Mouse (Mus musculus) spleen, adult 2 months (tissue): ENCODE measurements around the gene Ccdc93. TPM values are rescaled to one million over a fixed set of nuclear protein-coding genes. Genes with fewer than 3 reads are reported as not detected.
A peak's percentile ranks its signal among the peaks of the same experiment; 100 is the strongest.

Experiments
- DNase-seq, 2 experiments: peaks; one replicate each; pipeline versions ENCODE4 v3.0.0 to v3.0.0-alpha.2; 2012 to 2021; ENCODE audit warnings: low spot score in 2 of 2, low read depth in 1 of 2
- H3K27ac ChIP-seq: fragments of 200-500 bp; 2 replicates; pipeline ENCODE4 v1.5.1; 2012; ENCODE audit warnings: low read length, inconsistent platforms; ENCODE audit not compliant: insufficient read depth
- H3K27me3 ChIP-seq: fragments of 200-500 bp; 2 replicates; pipeline ENCODE4 v1.6.1; 2012; ENCODE audit warnings: mild to moderate bottlenecking, moderate library complexity, low read length, inconsistent platforms; ENCODE audit not compliant: control insufficient read depth, insufficient read depth
- H3K36me3 ChIP-seq: fragments of 200-500 bp; 2 replicates; pipeline ENCODE4 v1.6.1; 2012; ENCODE audit warnings: mild to moderate bottlenecking, low read length, inconsistent platforms; ENCODE audit not compliant: control insufficient read depth, insufficient read depth
- H3K4me1 ChIP-seq: fragments of 200-500 bp; 2 replicates; pipeline ENCODE4 v1.6.1; 2011; ENCODE audit warnings: inconsistent platforms; ENCODE audit not compliant: control insufficient read depth, insufficient read depth, insufficient read length
- H3K4me3 ChIP-seq: fragments of 200-500 bp; 2 replicates; pipeline ENCODE4 v1.5.1; 2011; ENCODE audit warnings: mild to moderate bottlenecking, inconsistent platforms; ENCODE audit not compliant: insufficient read depth, insufficient read length; ENCODE audit errors: extremely low read depth
- CTCF ChIP-seq: fragments of 200-500 bp; IDR thresholded peaks from 2 replicates; pipeline ENCODE4 v1.5.1; 2011; ENCODE audit warnings: mild to moderate bottlenecking, inconsistent platforms; ENCODE audit not compliant: insufficient read depth, insufficient read length, insufficient replicate concordance; ENCODE audit errors: extremely low read depth
- POLR2A ChIP-seq: fragments of 200-500 bp; IDR thresholded peaks from 2 replicates; pipeline ENCODE4 v1.6.1; 2011; ENCODE audit warnings: low read depth, low read length, inconsistent platforms
- WGBS: fragments of 180-500 bp; shearing (Covaris S2); methylation state at CpG from one replicate; pipeline ENCODE4 v1.1.7; 2018; 5-methylcytosine and 5-hydroxymethylcytosine counted together
- polyA plus RNA-seq: library from polyadenylated mRNA; depleted of rRNA; stranded (reverse); fragments of >200 nt; gene quantifications from 2 replicates; pipeline ENCODE4 v1.2.3, GENCODE M21; 2012

The Ccdc93 gene
- polyA plus RNA-seq, 1 experiment = 7.2 TPM

DNA sequence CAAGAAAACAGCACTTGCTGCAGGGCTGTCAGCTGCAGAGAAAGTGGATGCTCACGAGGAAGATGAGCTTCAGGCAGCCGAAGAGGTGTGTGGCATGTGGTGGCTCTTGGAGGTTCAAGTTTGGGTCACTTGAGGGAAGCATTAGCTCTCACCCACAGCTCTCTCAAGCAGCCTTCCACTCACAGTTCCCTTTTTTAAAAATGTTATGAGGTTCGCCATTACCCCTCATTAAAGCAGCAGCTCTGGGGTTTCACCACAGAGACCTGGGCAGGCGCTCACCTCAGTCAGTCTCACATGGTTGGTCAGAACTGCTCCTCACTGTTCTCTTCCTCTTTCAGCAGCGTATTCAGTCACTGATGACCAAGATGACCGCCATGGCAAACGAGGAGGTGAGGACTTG lies 31.0 kb downstream of the Ccdc93 start:
- WGBS = 25% methylated on average over 7 of the region's 7 CpGs
- no peak overlapping the region for H3K4me3 ChIP-seq
- peaks cover 16% of the 10 kb centered on the region; the same call in 1 of the 2 replicates for H3K4me1 ChIP-seq
- peaks cover 2% of the 10 kb centered on the region; the same call in 1 of the 2 replicates for H3K36me3 ChIP-seq
- H3K27ac ChIP-seq = peak overlapping the region; percentile 65
- no peaks in the 10 kb centered on the region for H3K27me3 ChIP-seq
- peak; percentile 46 to 63 for DNase-seq
- TF ChIP-seq CTCF (no peak), POLR2A (no peak)

DNA sequence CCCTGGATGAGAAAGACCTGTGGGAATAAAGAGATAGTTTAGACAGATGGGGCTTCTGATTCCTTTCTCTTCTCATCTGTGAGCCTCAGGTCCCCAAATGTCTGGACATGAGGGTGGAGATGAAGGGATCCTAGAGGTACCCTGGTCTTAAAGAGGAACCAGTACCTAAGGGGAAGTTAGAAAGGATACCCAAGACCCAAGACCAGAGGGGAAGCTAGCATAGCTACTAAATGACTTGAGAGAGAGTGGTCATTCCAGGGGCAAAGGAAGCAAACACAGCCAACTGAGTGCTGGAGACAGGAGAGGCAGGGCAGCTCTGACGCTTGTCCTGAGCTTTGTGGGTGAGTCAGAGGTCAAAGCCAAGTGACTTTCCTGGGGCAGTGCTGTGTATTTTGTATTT lies 31.8 kb downstream of the Ccdc93 start:
- H3K27me3 ChIP-seq = no peaks in the 10 kb centered on the region
- 83% methylated on average over 1 of the region's 1 CpGs for WGBS
- peaks cover 4% of the 10 kb centered on the region; the same call in 1 of the 2 replicates for H3K36me3 ChIP-seq
- TF ChIP-seq POLR2A (no peak), CTCF (no peak)
- H3K4me3 ChIP-seq = no peak overlapping the region
- no peak for DNase-seq
- peaks cover 16% of the 10 kb centered on the region; the same call in 1 of the 2 replicates for H3K4me1 ChIP-seq
- peak overlapping the region; percentile 65 for H3K27ac ChIP-seq

DNA sequence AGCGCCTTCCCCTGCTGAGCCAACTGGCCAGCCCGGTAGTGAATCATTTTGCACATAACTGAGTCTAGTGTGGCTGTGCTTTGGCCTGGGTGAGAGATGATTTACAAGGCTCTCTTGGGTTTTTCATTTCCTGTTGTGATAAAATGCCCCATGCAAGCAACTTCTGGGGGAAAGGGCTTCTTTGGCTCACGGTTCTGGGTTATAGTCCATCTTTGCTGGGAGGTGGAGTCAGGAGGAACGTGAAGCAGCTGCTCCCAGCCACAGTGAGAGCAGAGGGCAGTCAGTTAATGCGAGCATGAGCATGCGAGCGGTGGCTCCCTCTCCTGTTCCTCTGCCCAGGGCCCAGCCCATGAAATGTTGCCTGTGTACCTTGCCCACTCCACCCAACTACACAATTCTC lies 33.0 kb downstream of the Ccdc93 start:
- WGBS = 72% methylated on average over 7 of the region's 7 CpGs
- TF ChIP-seq POLR2A (no peak), CTCF (no peak)
- Histone ChIP-seq H3K27me3 (no peaks in the 10 kb centered on the region), H3K4me1 (peaks cover 16% of the 10 kb centered on the region; the same call in 1 of the 2 replicates), H3K36me3 (peaks cover 7% of the 10 kb centered on the region; the same call in 1 of the 2 replicates), H3K27ac (peak overlapping the region; percentile 20), H3K4me3 (no peak overlapping the region)
- no peak for DNase-seq

DNA sequence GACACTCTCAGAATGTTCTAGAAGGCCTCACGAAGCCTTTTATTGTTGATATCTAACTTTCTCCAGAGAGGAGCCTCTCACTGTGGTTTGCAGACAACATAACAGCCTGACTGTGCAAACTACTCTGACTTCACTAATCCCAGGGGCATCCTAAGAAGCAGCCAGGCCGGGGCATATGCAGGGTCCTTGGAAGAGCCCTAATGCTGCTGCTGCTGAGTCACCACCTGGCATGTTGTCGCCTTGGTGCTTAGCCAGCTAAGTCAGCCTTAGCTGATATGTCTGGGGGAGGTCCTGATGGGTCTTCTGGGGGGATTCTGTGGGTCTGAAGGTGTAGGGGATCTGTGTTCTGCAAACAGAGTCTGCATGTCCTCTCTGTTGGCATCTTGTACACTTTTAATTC lies 35.4 kb downstream of the Ccdc93 start:
- WGBS = 79% methylated on average over 3 of the region's 3 CpGs
- Histone ChIP-seq H3K4me1 (peaks cover 16% of the 10 kb centered on the region; the same call in 1 of the 2 replicates), H3K4me3 (no peak overlapping the region), H3K27ac (no peak overlapping the region), H3K27me3 (no peaks in the 10 kb centered on the region), H3K36me3 (peaks cover 12% of the 10 kb centered on the region)
- no peak for DNase-seq
- TF ChIP-seq POLR2A = no peak
- TF ChIP-seq CTCF = no peak

DNA sequence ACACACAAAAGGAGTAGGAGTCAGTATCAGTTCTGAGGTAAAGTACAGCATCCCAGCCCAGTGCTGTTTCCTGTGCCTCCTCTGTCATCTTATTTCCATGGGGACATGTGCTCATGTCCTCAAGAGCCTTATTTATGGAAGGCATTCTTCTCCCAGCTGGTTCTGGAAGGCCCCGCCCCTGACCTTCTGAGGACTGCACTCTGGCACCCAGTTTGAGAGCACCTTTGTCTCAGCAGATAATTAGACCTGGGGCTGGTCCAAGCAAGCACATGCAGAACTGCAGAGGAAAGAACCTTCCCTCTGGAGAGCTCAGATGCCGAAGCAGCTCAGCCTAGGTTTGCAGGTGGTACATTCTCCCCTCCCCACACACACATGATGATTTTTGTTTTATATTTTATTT lies 37.4 kb downstream of the Ccdc93 start:
- H3K4me1 ChIP-seq = peaks cover 4% of the 10 kb centered on the region; the same call in 1 of the 2 replicates
- no peak overlapping the region for H3K4me3 ChIP-seq
- peaks cover 10% of the 10 kb centered on the region for H3K36me3 ChIP-seq
- H3K27me3 ChIP-seq = no peaks in the 10 kb centered on the region
- no peak for DNase-seq
- TF ChIP-seq POLR2A = no peak
- no peak for TF ChIP-seq CTCF
- 90% methylated on average over 2 of the region's 2 CpGs for WGBS
- H3K27ac ChIP-seq = no peak overlapping the region

DNA sequence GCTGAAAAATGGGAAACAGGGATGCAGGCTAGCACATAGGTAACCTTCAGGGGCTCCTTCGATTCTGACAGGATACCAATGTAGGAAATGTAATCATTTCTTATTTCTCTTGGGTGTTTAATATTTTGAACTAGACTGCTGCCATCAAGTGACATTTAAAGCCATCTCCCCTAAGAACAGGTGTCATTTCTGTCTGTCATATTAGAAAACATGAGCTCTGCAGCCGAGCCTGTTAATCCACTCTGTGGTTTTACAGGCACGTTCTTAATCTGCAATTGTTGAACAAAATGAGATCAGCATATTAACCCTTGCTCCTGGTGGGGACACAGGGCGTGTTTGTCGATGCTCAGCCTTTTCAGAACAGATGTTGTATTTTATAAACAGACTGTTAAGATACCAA lies 40.7 kb downstream of the Ccdc93 start:
- H3K27me3 ChIP-seq = no peaks in the 10 kb centered on the region
- WGBS = 73% methylated on average over 5 of the region's 5 CpGs
- TF ChIP-seq POLR2A (no peak), CTCF (no peak)
- no peak overlapping the region for H3K27ac ChIP-seq
- H3K36me3 ChIP-seq = peaks cover 17% of the 10 kb centered on the region
- H3K4me3 ChIP-seq = no peak overlapping the region
- H3K4me1 ChIP-seq = no peaks in the 10 kb centered on the region
- no peak for DNase-seq

DNA sequence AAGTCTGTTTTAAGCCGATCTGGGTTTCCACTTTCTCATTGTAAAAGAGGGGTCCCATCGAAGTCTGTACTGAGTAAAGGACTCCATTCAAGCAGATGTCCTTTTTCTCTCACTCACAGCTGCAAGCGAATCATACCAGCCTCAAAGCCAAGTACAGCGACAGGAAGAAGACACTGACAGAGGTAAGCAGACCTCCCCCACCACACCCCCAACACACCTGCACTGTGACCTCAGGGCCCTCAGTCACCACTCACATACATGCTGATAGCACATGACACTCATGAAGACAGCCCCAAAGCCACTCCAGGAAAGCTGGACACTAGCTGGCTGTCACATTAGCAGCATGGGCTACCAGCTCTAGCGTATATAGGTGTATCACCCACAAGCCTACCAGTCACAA lies 46.9 kb downstream of the Ccdc93 start:
- H3K27ac ChIP-seq = no peak overlapping the region
- WGBS = 63% methylated on average over 5 of the region's 5 CpGs
- H3K4me1 ChIP-seq = no peaks in the 10 kb centered on the region
- peaks cover 41% of the 10 kb centered on the region for H3K36me3 ChIP-seq
- H3K27me3 ChIP-seq = no peaks in the 10 kb centered on the region
- H3K4me3 ChIP-seq = no peak overlapping the region
- no peak for TF ChIP-seq POLR2A
- TF ChIP-seq CTCF = no peak
- no peak for DNase-seq
